Mouse (Mus musculus): Measurements from ENCODE around the gene Ppp1r10. TPM values are rescaled to one million over a fixed set of nuclear protein-coding genes. Genes with fewer than 3 reads are reported as not detected.
"Not testable (repeated sequence)": the region's sequence is repeated elsewhere in the genome, so short reads cannot be mapped to it uniquely, and the experiment has no call there.

The Ppp1r10 gene
- total and polyA plus RNA-seq, 3 experiments: 30.9 to 93.8 (median 77.3) TPM

DNA sequence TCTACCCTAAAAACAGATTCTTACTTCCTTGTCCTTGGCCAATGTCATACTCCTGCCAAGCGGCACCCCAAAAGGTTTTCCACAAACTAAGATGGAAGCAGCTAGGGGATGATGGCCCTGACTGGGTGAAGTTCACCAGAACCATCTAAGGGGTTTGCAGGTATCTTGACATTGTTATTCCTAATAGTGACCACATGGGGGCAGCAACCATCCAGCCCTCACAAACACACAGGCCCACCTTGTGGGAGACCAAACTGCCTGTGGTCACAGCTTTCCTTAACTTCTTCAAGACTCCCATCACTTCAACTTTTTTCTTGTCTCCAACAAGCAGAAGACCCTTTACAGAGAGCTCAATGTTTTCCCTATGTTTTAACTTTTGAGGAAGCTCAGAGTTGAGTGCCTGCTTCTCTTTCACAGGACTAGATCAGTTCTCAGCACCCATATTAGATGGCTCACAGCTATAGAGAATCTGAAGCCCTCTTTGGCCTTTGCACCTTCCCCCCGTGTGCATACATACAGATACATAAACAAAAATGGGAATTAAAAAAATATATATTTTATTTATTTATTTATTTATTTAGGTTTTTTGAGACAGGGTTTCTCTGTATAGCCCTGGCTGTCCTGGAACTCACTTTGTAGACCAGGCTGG, 21.6 kb downstream of the Ppp1r10 start:
- no peaks in the 10 kb centered on the region; the same call in 1 of the 2 replicates for H3K4me1 ChIP-seq (ENCODE audit: insufficient read depth, low read depth, low read length)
- TF ChIP-seq TAL1 (conservative IDR thresholded peaks at IDR 0.05; ENCODE audit: low read depth, low read length) (no peak), POLR2AphosphoS5 (IDR thresholded peaks at IDR 0.05; ENCODE audit: insufficient replicate concordance, low read depth, low read length) (no peak), CTCF (IDR thresholded peaks at IDR 0.05; ENCODE audit: low read depth, low read length) (0 out of 2 replicates have a peak, but pooled peaks have one; percentile 68)
- DNase-seq (ENCODE audit: low spot score): peak; percentile 43
- ATAC-seq (ENCODE audit: extremely low read depth, insufficient number of reproducible peaks, low FRiP score, poor library complexity, severe bottlenecking): no peak; the same call in 1 of the 2 replicates
- peaks cover 6% of the 10 kb centered on the region for H3K9me3 ChIP-seq (replicated peaks)
- no peak overlapping the region for H3K4me3 ChIP-seq (ENCODE audit: low read depth, low read length)
- H3K27me3 ChIP-seq (ENCODE audit: insufficient read depth, low read length): no peaks in the 10 kb centered on the region
- H3K36me3 ChIP-seq (replicated peaks): no peaks in the 10 kb centered on the region

DNA sequence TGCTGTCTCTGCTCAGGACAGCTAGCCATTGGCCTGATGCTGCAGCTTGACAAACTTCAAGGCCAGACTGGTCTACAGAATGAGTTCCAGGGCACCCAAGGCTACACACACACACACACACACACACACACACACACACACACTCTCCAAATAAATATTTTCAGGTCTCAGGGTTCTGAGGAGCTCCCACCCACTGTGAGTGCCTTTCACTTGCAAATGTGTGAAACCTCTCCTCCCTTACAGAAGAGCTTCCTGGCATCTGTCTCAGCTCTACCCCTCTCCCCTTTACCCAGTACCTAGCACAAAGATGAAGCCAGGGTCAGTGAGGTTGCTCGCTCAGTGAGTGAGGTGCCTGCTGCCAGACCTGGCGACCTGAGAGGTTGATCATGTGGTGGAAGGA, 22.9 kb downstream of the Ppp1r10 start:
- H3K4me1 ChIP-seq (ENCODE audit: insufficient read depth, low read depth, low read length): no peaks in the 10 kb centered on the region; the same call in 1 of the 2 replicates
- H3K36me3 ChIP-seq (replicated peaks): no peaks in the 10 kb centered on the region
- TF ChIP-seq TAL1 (conservative IDR thresholded peaks at IDR 0.05; ENCODE audit: low read depth, low read length): no peak
- no peak for TF ChIP-seq CTCF (IDR thresholded peaks at IDR 0.05; ENCODE audit: low read depth, low read length)
- no peak for TF ChIP-seq POLR2AphosphoS5 (IDR thresholded peaks at IDR 0.05; ENCODE audit: insufficient replicate concordance, low read depth, low read length)
- no peak for TF ChIP-seq GATA1 (IDR thresholded peaks at IDR 0.05; ENCODE audit: borderline replicate concordance, low read length)
- no peak for TF ChIP-seq GATA2 (IDR thresholded peaks at IDR 0.05; ENCODE audit: borderline replicate concordance, low read depth, low read length)
- DNase-seq (ENCODE audit: low spot score) (no peak), ATAC-seq (ENCODE audit: extremely low read depth, insufficient number of reproducible peaks, low FRiP score, poor library complexity, severe bottlenecking) (no peak)
- H3K27me3 ChIP-seq (ENCODE audit: insufficient read depth, low read length): no peaks in the 10 kb centered on the region
- H3K9me3 ChIP-seq (replicated peaks): peaks cover 6% of the 10 kb centered on the region
- H3K4me3 ChIP-seq (ENCODE audit: low read depth, low read length): no peak overlapping the region

DNA sequence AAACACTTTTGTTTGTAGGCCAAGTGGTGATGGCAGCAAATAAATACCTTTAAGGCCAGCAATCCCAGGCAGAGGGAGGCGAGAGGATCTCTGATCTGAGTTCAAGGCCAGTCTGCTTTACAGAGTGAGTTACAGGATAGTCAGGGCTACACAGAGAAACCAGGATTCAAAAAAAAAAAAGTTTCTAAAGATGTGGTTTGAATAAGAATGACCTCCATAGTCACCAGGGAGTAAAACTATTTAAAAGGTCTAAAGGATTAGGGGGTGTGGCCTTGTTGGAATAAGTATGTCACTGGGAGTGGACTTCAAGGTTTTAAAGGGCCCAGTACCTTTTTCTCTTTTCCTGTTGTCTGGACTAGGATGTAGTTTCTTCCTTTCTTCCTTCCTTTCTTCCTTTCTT, 23.7 kb downstream of the Ppp1r10 start:
- TF ChIP-seq GATA2 (IDR thresholded peaks at IDR 0.05; ENCODE audit: borderline replicate concordance, low read depth, low read length) (no peak), CTCF (IDR thresholded peaks at IDR 0.05; ENCODE audit: low read depth, low read length) (no peak), GATA1 (IDR thresholded peaks at IDR 0.05; ENCODE audit: borderline replicate concordance, low read length) (no peak)
- Histone ChIP-seq H3K27me3 (ENCODE audit: insufficient read depth, low read length) (no peaks in the 10 kb centered on the region), H3K4me1 (ENCODE audit: insufficient read depth, low read depth, low read length) (no peaks in the 10 kb centered on the region; the same call in 1 of the 2 replicates), H3K9me3 (replicated peaks) (peaks cover 6% of the 10 kb centered on the region), H3K4me3 (ENCODE audit: low read depth, low read length) (no peak overlapping the region), H3K36me3 (replicated peaks) (no peaks in the 10 kb centered on the region)
- no peak for ATAC-seq (ENCODE audit: extremely low read depth, insufficient number of reproducible peaks, low FRiP score, poor library complexity, severe bottlenecking)
- DNase-seq (ENCODE audit: low spot score): no peak

DNA sequence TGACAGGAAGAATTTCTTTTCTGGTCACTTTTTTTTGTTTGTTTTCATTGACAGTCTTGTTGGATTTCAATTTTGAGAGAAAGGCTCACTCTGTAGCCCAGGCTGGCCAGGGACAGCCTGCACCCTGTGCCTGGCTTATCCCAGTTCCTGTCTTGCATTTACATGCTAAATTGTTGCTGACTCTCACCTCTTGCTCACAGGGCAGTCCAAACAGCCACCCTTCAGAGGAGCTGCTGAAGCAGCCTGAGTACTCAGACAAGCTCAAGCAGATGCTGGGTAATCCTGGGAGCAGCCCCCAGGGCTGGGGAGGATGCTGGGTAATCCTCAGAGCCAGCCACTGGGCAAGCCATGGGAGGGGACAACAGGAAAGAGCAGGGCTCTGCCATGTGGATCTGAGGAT, 34.7 kb downstream of the Ppp1r10 start:
- H3K4me3 ChIP-seq (ENCODE audit: low read depth, low read length); DNase-seq (ENCODE audit: low spot score); H3K4me1 ChIP-seq (ENCODE audit: insufficient read depth, low read depth, low read length); ATAC-seq (ENCODE audit: extremely low read depth, insufficient number of reproducible peaks, low FRiP score, poor library complexity, severe bottlenecking); H3K9me3 ChIP-seq (replicated peaks): not testable (repeated sequence)
- Histone ChIP-seq H3K36me3 (replicated peaks) (peaks cover 17% of the 10 kb centered on the region), H3K27me3 (ENCODE audit: insufficient read depth, low read length) (peaks cover 19% of the 10 kb centered on the region)

DNA sequence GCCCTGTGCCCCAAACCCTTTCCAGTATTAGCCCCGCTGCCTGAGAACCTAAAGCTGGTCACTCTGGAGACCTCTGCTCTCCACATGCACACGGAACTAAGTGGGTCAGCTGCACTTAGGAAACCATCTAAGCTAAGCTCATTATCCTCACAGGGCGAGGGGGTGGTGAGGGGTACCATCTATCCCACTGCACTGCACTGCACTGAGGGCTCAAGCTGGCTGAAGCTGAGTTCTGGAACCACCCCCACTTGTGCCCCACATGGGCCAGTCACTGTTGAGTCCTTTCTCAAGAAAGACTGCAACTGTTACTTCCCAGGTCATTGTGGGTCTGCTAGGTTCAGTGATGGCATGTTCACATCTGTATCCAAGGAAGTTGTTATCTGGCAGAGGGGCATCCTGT, 36.3 kb downstream of the Ppp1r10 start:
- H3K9me3 ChIP-seq (replicated peaks); ATAC-seq (ENCODE audit: extremely low read depth, insufficient number of reproducible peaks, low FRiP score, poor library complexity, severe bottlenecking); H3K4me3 ChIP-seq (ENCODE audit: low read depth, low read length); DNase-seq (ENCODE audit: low spot score); H3K4me1 ChIP-seq (ENCODE audit: insufficient read depth, low read depth, low read length): not testable (repeated sequence)
- peaks cover 14% of the 10 kb centered on the region for H3K27me3 ChIP-seq (ENCODE audit: insufficient read depth, low read length)
- H3K36me3 ChIP-seq (replicated peaks): peaks cover 33% of the 10 kb centered on the region

DNA sequence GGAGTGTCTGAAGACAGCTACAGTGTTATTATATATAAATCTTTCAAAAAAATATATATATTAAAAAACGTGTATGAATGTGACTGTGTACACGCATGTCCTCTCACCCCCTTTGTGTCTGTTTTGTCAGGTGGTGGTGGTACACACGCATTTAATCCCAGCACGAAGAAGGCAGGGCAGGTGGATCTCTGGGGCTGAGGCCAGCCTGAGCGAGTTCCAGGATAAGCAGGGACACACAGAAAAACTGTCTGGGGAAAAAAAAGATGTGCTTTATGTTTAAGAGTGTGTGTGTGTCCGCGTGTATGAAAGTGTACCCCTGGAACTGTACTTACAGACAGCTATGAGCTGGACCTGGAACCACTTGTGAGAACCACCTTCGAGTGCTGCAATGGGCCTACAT, 38.4 kb downstream of the Ppp1r10 start:
- H3K4me1 ChIP-seq (ENCODE audit: insufficient read depth, low read depth, low read length): peaks cover 16% of the 10 kb centered on the region
- H3K4me3 ChIP-seq (ENCODE audit: low read depth, low read length): no peak overlapping the region
- peaks cover 54% of the 10 kb centered on the region for H3K36me3 ChIP-seq (replicated peaks)
- DNase-seq (ENCODE audit: low spot score) (no peak), ATAC-seq (ENCODE audit: extremely low read depth, insufficient number of reproducible peaks, low FRiP score, poor library complexity, severe bottlenecking) (no peak)
- TF ChIP-seq CTCF (IDR thresholded peaks at IDR 0.05; ENCODE audit: low read depth, low read length) (no peak), POLR2AphosphoS5 (IDR thresholded peaks at IDR 0.05; ENCODE audit: insufficient replicate concordance, low read depth, low read length) (no peak), GATA2 (IDR thresholded peaks at IDR 0.05; ENCODE audit: borderline replicate concordance, low read depth, low read length) (no peak), TAL1 (conservative IDR thresholded peaks at IDR 0.05; ENCODE audit: low read depth, low read length) (no peak), GATA1 (IDR thresholded peaks at IDR 0.05; ENCODE audit: borderline replicate concordance, low read length) (no peak)
- H3K9me3 ChIP-seq (replicated peaks): no peaks in the 10 kb centered on the region
- H3K27me3 ChIP-seq (ENCODE audit: insufficient read depth, low read length): peaks cover 9% of the 10 kb centered on the region; the same call in 1 of the 2 replicates

DNA sequence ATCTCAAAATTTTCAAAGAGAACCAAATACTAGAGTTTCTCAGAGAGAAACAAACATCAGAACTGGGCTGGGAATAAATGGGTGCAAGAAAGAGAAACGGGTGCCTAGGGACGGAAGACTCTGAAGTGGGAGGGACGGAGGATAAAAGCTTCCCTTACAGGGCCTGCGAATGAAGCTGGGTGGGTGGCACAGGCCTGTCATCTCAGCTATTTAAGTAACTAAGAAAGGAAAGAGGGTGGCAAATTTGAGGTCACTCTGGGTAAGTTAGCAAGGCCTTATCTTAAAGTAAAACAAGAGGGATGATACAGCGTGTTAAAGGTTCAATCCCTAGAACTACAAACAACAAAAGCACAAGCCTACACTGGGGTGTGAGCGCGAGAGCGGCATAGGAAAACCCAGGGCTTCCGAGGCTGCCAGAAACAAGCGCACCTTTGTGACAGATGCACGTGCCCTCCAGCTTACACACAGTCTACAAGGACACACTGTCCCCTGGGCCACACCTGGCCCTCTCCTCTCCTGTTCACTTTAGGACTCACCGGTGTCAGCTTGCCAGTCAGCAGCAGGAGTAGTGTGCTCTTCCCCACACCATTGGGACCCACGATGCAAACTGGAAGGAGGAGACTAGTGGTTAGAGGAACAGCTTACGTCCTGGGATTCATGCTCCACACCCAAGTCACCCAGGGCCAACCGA, 42.4 kb downstream of the Ppp1r10 start:
- no peaks in the 10 kb centered on the region for H3K9me3 ChIP-seq (replicated peaks)
- ATAC-seq (ENCODE audit: extremely low read depth, insufficient number of reproducible peaks, low FRiP score, poor library complexity, severe bottlenecking): no peak
- peaks cover 92% of the 10 kb centered on the region for H3K36me3 ChIP-seq (replicated peaks)
- peaks cover 22% of the 10 kb centered on the region for H3K4me1 ChIP-seq (ENCODE audit: insufficient read depth, low read depth, low read length)
- H3K4me3 ChIP-seq (ENCODE audit: low read depth, low read length): no peak overlapping the region
- TF ChIP-seq POLR2AphosphoS5 (IDR thresholded peaks at IDR 0.05; ENCODE audit: insufficient replicate concordance, low read depth, low read length) (no peak), CTCF (IDR thresholded peaks at IDR 0.05; ENCODE audit: low read depth, low read length) (no peak)
- H3K27me3 ChIP-seq (ENCODE audit: insufficient read depth, low read length): no peaks in the 10 kb centered on the region; the same call in 1 of the 2 replicates
- no peak for DNase-seq (ENCODE audit: low spot score)
